Mouse (Mus musculus) olfactory bulb, adult 2 months (tissue): Measurements from ENCODE around the gene Fem1b.

Source experiments
- CTCF ChIP-seq: fragments of 200-500 bp; IDR thresholded peaks from 2 replicates; pipeline ENCODE4 v1.5.1; 2012; ENCODE audit warnings: low read depth, mild to moderate bottlenecking, low read length, moderate library complexity; ENCODE audit not compliant: insufficient read depth
- POLR2A ChIP-seq: fragments of 200-500 bp; IDR thresholded peaks from 2 replicates; pipeline ENCODE4 v1.6.1; 2012; ENCODE audit warnings: mild to moderate bottlenecking, low read depth, low read length, moderate library complexity; ENCODE audit not compliant: insufficient read depth

DNA sequence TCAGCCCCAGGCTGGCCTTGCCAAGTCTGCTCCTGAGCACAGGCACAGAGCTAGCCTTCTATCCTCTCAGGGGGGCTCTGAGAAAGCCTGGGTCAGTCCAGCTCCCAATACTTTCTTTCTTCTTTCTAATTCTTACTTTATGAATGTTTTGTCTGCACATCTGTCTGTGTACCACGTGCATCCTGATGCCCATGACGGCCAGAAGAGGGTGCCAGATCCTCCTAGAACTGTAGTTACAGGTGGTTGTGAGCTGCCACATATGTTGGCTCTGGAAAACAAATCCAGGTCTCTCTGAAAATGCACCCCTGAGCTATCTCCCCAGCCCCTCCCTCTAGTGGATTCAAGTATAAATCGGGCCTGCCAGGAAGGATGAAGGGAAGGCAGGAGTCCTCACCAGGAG is 52.1 kb downstream of the Fem1b start:
- TF ChIP-seq CTCF (no peak), POLR2A (no peak)
